Mouse (Mus musculus) R1 (cell line): ENCODE data around the gene Gm10229.
"Not testable (repeated sequence)": the region's sequence is repeated elsewhere in the genome, so short reads cannot be mapped to it uniquely, and the experiment has no call there.

Source experiments
- DNase-seq: peaks from one replicate; pipeline ENCODE4 v3.0.0-alpha.2; 2018; ENCODE audit warnings: low read depth, low spot score

Gene Gm10229

GRCm38 (mm10) chr16:89014984-89015383, at the start of gene Gm10229:
Gene Gm10229, plus strand, starts transcription at chr16:89015284.
- DNase-seq = not testable (repeated sequence)

DNA sequence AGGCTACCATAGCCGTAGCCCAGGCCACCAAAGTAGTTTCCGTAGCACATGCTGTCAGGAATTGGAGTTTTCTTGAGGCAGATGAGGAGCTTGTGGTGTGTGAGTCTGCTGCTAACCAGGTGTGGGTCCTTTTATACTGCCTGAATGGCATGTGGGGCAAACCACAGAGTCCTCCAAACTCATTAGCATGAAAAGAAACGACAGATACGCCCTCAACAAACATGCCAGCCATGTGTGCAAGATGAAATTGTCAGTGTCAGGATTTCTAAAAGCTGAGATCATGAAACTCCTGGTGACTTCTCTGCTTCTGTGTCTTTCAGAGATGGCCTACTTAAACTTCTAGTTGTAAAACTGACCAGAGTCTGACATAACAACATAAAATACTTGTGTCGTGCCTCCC, 4.4 kb upstream of the Gm10229 start, which contains the start of gene Krtap22-2:
Gene Krtap22-2 (minus strand): TSS at position 101 of the 400 bp plus-strand sequence.
- DNase-seq = peak; percentile 26

DNA sequence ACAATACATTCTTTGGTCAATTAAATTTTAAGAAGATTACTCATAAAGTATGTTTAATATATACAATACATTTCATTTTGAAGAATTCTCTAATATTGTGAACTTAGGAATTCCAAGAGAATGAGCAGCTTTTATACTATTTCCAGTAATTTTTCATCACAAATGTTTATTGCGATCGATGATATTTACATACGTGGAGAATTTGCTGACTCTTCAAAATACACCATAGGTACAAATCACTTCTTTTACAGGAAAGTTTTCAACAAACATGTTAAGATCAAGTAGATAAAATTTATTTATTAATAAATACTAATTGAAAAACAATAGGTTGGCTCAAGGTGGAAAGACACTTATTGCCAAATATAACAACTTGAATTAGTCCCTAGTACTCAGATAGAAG, 1.1 kb upstream of the Gm10229 start:
- no peak for DNase-seq

DNA sequence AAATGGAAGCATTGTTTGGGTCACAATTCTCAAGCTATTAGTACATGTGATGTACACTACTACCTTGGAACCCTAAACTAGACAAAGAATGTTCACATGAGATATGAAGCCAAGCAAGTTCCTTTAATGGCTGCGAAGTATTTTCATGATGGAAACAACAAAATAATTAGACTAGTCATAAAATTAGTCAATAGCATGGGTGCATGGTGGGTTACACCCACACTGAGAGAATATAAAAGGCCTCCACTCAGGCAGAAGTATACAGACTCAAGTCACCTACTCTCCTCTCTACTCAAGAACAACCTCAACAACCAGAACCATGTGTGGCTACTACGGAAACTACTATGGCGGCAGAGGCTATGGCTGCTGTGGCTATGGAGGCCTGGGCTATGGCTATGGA, 16.3 kb downstream of the Gm10229 start, which contains the start of gene Krtap6-1:
Gene Krtap6-1 (plus strand): TSS at position 301 of the 400 bp plus-strand sequence.
- not testable (repeated sequence) for DNase-seq

DNA sequence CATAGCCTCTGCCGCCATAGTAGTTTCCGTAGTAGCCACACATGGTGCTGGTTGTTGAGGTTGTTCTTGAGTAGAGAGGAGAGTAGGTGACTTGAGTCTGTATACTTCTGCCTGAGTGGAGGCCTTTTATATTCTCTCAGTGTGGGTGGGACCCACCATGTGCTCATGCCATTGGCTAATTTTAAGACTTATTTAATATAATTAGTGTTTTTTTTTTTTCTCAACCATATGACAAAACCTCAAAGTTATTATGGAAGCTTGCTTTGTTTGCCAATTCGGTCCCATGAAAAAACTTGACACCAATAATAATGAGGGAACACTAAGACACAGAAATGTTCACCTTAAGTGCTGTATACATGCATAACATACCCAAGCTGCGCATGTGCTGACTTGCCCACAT, 26.3 kb downstream of the Gm10229 start, which contains the start of gene Gm10228:
Gene Gm10228 (minus strand): TSS at position 101 of the 400 bp plus-strand sequence.
- DNase-seq = not testable (repeated sequence)

- no peak for DNase-seq
Measured at GRCm38 (mm10) chr16:89047783-89048182, 32.7 kb downstream of the Gm10229 start, which contains the start of gene Krtap6-5. Gene Krtap6-5, minus strand, starts transcription at chr16:89047883.

GRCm38 (mm10) chr16:89063902-89064301, 48.8 kb downstream of the Gm10229 start, which contains the start of gene 1110025L11Rik:
Gene 1110025L11Rik, minus strand, starts transcription at chr16:89064002.
- not testable (repeated sequence) for DNase-seq
